Mouse (Mus musculus) embryonic facial prominence, embryonic 11.5 days (tissue): ENCODE results near the gene P4htm. TPM values are rescaled to one million over a fixed set of nuclear protein-coding genes. Genes with fewer than 3 reads are reported as not detected.

ENCODE experiments used
- ATAC-seq: fragments of 200-750 bp; cut with Nextera tagmentation; replicated peaks from 2 replicates; pipeline ENCODE4 v1.8.0; 2017; ENCODE audit warnings: low read depth; ENCODE audit not compliant: insufficient number of reproducible peaks, low FRiP score, low TSS enrichment
- DNase-seq: peaks from one replicate; pipeline ENCODE4 v3.0.0-alpha.2; 2015; ENCODE audit warnings: low spot score
- H3K27ac ChIP-seq: fragments of 300-500 bp; sonication (generic); replicated peaks from 2 replicates; pipeline ENCODE4 v1.5.1; 2014; ENCODE audit warnings: mild to moderate bottlenecking, low read depth, low read length, control low read depth
- H3K27me3 ChIP-seq: fragments of 300-500 bp; sonication (generic); 2 replicates; pipeline ENCODE4 v1.6.1; 2014; ENCODE audit warnings: mild to moderate bottlenecking, low read length, moderate library complexity, mixed read lengths; ENCODE audit not compliant: control insufficient read depth, insufficient read depth
- H3K36me3 ChIP-seq: fragments of 300-500 bp; sonication (generic); replicated peaks from 2 replicates; pipeline ENCODE4 v1.6.1; 2014; ENCODE audit warnings: low read depth, mild to moderate bottlenecking, low read length, moderate library complexity, mixed read lengths; ENCODE audit not compliant: control insufficient read depth, insufficient read depth
- H3K4me1 ChIP-seq: fragments of 300-500 bp; sonication (generic); 2 replicates; pipeline ENCODE4 v1.6.1; 2014; ENCODE audit warnings: low read length, mixed read lengths; ENCODE audit not compliant: control insufficient read depth, insufficient read depth
- H3K4me2 ChIP-seq: fragments of 300-500 bp; sonication (generic); 2 replicates; pipeline ENCODE4 v1.6.1; 2014; ENCODE audit warnings: low read depth, mild to moderate bottlenecking, control low read depth, low read length, moderate library complexity
- H3K4me3 ChIP-seq: fragments of 300-500 bp; sonication (generic); 2 replicates; pipeline ENCODE4 v1.5.1; 2014; ENCODE audit warnings: low read depth, low read length, control low read depth
- H3K9ac ChIP-seq: fragments of 300-500 bp; sonication (generic); replicated peaks from 2 replicates; pipeline ENCODE4 v1.6.1; 2014; ENCODE audit warnings: mild to moderate bottlenecking, control low read depth, low read length
- H3K9me3 ChIP-seq: fragments of 300-500 bp; sonication (generic); replicated peaks from 2 replicates; pipeline ENCODE4 v1.6.1; 2016; ENCODE audit warnings: mild to moderate bottlenecking, low read length, inconsistent platforms, mixed read lengths; ENCODE audit not compliant: control insufficient read depth
- WGBS: fragments of 180-500 bp; shearing (Covaris S2); extraction: QIAGEN DNeasy Blood & Tissue Kit; methylation state at CpG from one replicate; pipeline ENCODE4 v1.1.7; 2014; 5-methylcytosine and 5-hydroxymethylcytosine counted together
- polyA plus RNA-seq: library from polyadenylated mRNA; unstranded; fragments of >200 nt; fragmentation: Nextera tagmentation; extraction: Ambion mirVana; gene quantifications from 2 replicates; pipeline ENCODE4 v1.2.1, GENCODE M21; 2014

The P4htm gene
- polyA plus RNA-seq, 1 experiment from 2014 or later, result 6.4 TPM

DNA sequence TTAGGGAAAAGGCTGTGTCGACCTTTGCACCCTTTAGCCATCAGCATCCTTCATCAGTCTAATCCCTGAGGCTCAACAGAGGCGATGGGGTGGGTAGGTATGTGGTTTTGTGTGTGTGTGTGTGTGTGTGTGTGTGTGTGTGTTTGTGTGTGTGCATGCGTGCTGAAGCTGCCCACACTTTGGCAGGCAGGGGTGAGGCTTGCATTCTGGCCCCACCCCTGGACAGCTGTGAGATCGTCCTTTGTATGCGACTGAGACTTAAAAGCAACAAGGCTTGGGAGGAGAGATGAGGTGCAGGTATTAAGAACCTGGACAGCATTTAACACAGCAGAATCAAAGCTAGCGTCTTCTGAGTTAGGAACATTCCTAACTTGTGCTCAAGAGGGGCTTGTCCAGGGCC lies 20.4 kb downstream of the P4htm start:
- Histone ChIP-seq H3K9me3 (no peaks in the 10 kb centered on the region), H3K4me2 (peak overlapping the region; percentile 74), H3K36me3 (peaks cover 19% of the 10 kb centered on the region), H3K9ac (no peak overlapping the region), H3K4me1 (peaks cover 10% of the 10 kb centered on the region), H3K4me3 (peak overlapping the region; percentile 92), H3K27me3 (no peaks in the 10 kb centered on the region), H3K27ac (no peak overlapping the region)
- 64% methylated on average over 6 of the region's 6 CpGs for WGBS
- ATAC-seq (no peak), DNase-seq (no peak)

DNA sequence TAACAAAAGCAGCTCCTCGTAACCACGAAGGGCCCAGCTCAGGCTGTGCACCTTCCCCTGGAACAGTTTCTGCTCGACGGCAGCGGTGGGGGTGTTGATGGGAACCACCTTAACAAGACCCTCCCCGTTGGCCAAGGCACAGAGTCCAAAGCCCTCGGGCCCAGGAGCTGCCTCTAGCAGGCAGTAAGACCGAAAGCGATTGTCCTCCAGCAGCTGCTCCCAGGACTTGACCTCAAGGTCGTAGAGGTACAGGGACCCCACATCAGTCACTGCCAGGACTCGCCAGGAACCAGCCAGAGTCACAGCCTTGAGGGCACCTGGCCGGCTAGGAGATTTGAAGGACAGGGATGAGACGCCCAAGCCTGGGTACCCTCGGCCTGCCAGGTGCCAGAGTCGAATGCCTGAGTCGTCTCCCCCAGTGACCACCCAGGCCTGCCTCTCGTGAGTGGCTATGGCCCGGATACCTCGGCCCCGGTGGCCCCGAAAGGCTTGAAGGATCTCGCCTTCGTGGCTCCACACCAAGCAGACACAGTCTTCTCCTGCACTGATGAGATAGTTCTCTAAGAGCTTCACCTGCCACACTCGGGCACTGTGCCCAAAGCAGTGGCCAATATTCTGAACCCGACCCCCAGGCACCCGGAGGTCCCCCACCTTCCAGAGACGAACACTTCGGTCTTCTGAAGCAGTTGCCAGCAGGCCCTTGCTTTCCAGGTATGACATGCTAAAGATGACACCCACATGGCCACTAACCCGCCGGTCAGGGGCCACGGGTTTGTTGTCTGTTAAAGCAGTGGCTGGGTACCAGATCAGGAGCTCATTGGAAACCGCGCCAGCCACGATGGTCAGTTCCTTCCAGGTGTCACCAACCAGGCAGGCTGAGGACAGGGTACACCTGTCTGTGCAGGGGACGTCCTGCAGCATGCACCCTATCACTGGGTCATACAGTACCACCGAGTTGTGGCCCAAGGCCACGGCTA lies 21.9 kb downstream of the P4htm start:
- Histone ChIP-seq H3K4me2 (no peak overlapping the region), H3K9me3 (no peaks in the 10 kb centered on the region), H3K27me3 (no peaks in the 10 kb centered on the region), H3K9ac (no peak overlapping the region), H3K4me1 (peaks cover 10% of the 10 kb centered on the region), H3K27ac (no peak overlapping the region), H3K4me3 (no peak overlapping the region), H3K36me3 (peaks cover 23% of the 10 kb centered on the region)
- ATAC-seq (no peak), DNase-seq (no peak)
- 88% methylated on average over 37 of the region's 37 CpGs for WGBS

DNA sequence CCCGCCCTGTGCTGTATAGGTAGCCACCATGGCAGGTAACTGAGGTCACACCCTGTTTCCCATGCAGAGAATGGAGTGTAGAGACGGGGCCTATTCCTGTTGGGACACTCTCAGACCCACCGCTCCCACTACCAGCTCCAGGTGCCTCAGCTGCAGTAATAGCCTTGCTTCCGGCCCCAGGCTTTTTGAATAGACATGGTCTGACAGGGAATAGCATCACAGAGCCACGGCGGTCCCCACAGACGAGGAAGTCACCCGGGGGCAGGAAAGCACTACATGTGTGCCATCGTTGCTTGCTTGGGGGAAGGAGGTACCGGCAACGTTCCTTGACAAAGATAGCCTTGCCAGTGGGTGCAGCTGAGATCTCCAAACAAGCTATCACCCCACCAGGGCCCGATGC lies 22.5 kb downstream of the P4htm start:
- no peak overlapping the region for H3K4me3 ChIP-seq
- no peak overlapping the region for H3K9ac ChIP-seq
- no peaks in the 10 kb centered on the region for H3K9me3 ChIP-seq
- H3K36me3 ChIP-seq, result peaks cover 23% of the 10 kb centered on the region
- H3K4me2 ChIP-seq, result no peak overlapping the region
- H3K27ac ChIP-seq, result no peak overlapping the region
- WGBS, result 95% methylated on average over 12 of the region's 12 CpGs
- DNase-seq, result no peak
- no peaks in the 10 kb centered on the region for H3K27me3 ChIP-seq
- H3K4me1 ChIP-seq, result peaks cover 12% of the 10 kb centered on the region
- ATAC-seq, result no peak

DNA sequence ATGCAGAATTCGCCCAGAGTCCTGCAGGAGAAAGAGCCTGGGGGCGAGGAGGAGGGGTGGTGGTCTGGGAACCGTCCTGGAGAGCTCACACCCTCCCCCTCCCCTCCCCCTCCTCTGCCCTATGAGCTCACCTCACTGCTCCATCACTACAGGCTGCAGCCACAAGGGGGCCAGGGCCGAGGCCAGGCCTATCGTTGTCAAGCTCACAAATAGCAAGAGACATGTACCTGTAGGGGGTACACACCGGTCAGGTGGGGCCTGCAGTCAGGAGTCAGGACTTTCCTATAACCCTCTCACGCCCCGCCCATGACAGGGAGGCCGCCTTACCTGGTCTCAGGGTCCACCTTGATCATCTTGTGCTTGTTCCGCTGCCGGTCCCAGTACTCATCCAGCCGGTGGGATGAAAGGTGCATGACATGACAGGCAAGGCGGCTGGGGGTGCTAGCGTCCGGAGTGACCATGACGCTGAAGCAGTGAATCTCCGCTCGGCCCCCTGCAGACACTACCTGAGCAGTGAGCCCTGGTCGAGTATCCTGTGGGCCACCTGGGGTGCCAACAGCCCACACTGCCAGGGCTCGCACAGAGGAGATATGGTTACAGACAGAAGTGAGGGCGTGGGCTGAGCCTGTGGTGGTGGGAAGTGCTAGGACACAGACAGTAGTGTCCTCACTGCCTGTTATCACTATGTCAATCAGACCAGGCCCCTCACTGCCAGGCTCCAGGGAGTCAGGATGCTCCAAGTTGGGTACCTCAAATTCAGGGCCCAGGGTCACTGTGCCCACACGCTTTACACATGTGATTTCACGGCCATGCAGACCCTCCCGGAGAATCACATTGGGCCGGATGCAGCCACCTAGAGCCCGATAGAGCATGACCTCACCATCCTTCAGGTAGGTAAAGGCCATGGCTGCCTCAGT lies 23.4 kb downstream of the P4htm start:
- WGBS, result 55% methylated on average over 24 of the region's 26 CpGs
- no peaks in the 10 kb centered on the region for H3K27me3 ChIP-seq
- H3K9ac ChIP-seq, result no peak overlapping the region
- peaks cover 9% of the 10 kb centered on the region for H3K4me1 ChIP-seq
- H3K4me3 ChIP-seq, result 0 out of 2 replicates have a peak overlapping the region, but pooled peaks have one; percentile 5
- no peaks in the 10 kb centered on the region for H3K9me3 ChIP-seq
- DNase-seq, result peak; percentile 80
- no peak overlapping the region for H3K27ac ChIP-seq
- no peak overlapping the region for H3K4me2 ChIP-seq
- no peak for ATAC-seq
- peaks cover 23% of the 10 kb centered on the region for H3K36me3 ChIP-seq

DNA sequence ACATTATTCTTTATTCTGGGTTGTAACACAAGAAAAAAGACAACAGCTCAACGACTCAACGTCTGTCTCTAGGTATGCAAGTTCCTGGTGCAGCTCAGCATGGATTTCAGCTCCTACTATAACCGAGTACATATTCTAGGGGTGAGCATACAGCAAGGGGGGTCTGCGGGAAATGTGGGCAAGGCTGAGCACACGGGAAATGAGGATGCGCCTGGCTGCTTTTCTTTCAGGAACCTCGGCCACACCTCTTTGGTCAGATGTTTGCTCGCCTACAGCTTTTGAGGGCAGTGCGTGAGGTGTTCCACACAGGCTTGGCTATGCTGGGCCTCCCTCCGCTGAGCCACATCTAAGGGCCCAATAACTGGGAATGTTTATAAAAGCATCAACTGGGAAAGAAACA lies 25.1 kb downstream of the P4htm start:
- peaks cover 23% of the 10 kb centered on the region for H3K36me3 ChIP-seq
- no peak overlapping the region for H3K9ac ChIP-seq
- WGBS, result 90% methylated on average over 10 of the region's 10 CpGs

DNA sequence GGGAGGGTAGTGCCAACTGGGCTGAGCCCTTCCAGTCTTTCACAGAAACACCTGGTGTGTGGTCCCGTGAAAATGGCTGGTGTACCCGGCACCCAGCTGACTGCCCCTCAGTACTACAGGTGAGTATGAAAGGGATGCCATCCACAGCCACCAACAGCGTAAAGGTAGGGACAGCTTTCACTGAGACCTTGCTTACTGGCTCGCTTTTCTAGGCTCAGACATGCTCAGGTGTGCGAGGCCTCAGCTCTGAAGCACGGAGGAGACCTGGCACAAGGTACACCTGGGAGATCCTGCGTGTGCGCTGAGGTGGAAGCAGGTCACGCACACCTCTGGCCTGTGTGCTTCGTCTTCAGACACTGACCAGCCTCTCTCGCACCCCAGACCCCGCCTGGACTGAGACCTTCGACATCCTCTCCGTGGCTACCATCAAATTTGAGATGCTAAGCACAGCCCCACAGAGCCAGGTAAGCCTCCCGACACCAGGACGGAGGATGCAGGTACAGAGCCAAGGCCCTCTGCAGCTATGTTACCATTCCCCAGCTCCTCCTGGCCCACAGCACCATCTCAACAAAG lies 26.0 kb downstream of the P4htm start:
- H3K36me3 ChIP-seq, result peaks cover 23% of the 10 kb centered on the region
- H3K4me1 ChIP-seq, result peaks cover 14% of the 10 kb centered on the region
- H3K9me3 ChIP-seq, result no peaks in the 10 kb centered on the region
- no peak overlapping the region for H3K9ac ChIP-seq
- DNase-seq (no peak), ATAC-seq (no peak)
- no peak overlapping the region for H3K4me2 ChIP-seq
- no peak overlapping the region for H3K27ac ChIP-seq
- no peaks in the 10 kb centered on the region for H3K27me3 ChIP-seq
- no peak overlapping the region for H3K4me3 ChIP-seq
- WGBS, result 93% methylated on average over 16 of the region's 16 CpGs

More for the DNA sequence above, 25.1 kb downstream of the P4htm start:
- Histone ChIP-seq H3K4me1 (peaks cover 14% of the 10 kb centered on the region), H3K27ac (no peak overlapping the region), H3K4me3 (no peak overlapping the region), H3K27me3 (no peaks in the 10 kb centered on the region), H3K9me3 (no peaks in the 10 kb centered on the region), H3K4me2 (no peak overlapping the region)
- ATAC-seq, result no peak
- DNase-seq, result no peak

DNA sequence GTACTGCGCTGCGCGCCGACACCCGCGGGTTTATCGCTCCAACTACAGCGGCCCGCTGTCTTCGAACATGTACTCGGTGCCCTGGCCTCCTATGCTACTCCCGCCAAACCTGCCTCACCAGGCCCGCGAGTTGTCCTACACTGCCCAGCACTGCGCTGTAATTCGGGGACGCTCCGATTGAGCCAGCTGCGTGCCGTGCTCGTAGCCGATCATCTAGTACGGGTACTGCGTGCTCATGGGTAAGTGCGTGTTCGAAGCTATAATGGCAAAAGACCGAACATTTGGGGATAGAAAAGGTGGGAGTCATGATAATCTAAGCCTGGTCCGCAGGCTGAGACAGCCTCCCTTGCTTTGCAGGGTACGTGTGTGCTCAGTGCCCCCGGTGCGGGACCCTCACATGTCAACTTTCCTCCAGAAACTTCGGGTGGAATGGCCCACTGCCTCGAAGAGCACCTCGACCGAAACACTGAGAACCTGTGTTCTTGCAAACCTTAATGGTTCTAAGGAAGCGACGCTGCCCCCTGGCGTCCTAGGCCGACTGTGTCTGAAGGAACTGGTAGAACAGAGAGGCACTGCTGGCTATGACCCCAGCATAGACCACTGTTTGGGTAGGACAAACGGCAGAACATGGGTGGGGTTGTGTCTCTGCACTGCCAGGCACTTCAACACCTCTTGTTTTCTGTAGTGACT lies 27.1 kb downstream of the P4htm start:
- peak overlapping the region; percentile 40 for H3K4me3 ChIP-seq
- DNase-seq (peak; percentile 86), ATAC-seq (peak; percentile 4; the same call in 1 of the 2 replicates)
- no peaks in the 10 kb centered on the region for H3K27me3 ChIP-seq
- H3K36me3 ChIP-seq, result peaks cover 21% of the 10 kb centered on the region
- peak overlapping the region; percentile 97 for H3K4me2 ChIP-seq
- H3K9ac ChIP-seq, result peak overlapping the region; percentile 63
- no peaks in the 10 kb centered on the region for H3K9me3 ChIP-seq
- peak overlapping the region; percentile 41 for H3K27ac ChIP-seq
- under 1% methylated on average over 40 of the region's 40 CpGs for WGBS
- peaks cover 16% of the 10 kb centered on the region for H3K4me1 ChIP-seq
